Mouse (Mus musculus): ENCODE results near the gene Zc2hc1b.

Zc2hc1b gene

DNA sequence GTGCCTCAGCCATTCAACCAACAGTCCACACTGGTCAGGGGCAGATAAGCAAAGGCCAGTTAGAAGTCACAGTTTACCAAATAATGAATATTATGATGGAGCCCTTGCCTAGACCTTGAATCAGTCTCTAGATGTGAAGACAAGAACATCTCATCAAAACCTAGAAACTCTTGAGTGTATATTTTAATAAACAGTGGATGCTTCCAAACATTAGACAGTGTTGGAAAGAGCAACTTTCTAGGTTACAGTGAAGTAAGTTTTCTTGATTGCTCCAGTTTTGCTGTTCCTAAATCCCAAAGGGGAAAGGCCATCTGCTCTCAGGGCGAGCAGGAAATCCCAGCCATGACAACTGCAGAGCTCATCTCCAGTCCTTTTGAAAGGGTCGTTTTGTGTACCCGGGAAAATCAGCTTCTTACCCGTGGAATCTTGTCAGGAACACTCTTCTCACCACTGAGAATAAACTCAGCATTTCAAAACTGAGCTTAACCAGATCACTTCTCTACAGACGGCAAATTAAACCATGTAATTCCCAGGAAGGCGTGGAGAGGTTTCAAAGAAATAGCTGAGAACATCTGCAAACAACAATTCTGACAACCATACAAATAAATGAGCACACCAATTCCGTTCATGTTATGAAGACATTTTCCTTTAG is at the start of gene Zc2hc1b:
Gene Zc2hc1b, minus strand, starts transcription at position 51 of the 652 bp plus-strand sequence.
- DNase-seq = no peak

DNA sequence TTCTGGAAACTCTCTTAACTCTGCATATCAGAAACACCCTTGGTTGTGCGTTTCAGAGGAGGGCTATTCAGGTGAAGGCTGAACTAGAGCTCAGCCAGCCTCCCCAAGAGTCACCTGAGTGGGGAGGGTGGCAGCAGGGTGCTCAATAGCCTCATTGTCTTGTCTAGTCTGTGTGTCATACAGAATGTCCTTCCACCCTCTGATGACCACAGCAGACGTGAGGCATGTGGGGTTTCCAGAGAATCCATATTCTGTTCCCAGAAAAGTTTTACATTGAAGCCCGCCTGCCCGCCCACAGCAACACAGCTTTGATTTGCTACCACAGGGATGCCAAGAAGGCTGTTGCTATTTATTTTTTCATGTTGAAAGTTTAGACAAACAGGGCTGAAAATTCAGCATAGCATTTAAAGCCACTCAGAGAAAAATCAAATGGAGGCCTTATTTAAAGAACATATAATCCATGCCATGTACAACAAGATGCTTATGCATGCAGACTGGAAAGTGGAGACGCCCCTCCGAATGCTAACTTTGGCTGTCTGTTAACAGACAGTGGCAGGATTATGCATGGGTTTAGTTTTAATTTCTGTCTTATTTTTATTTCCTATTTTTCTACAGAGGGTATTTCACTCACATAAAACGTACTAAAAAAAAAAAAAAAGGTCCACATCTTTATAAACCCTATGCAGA is 47.7 kb upstream of the Zc2hc1b start:
- no peak for DNase-seq

DNA sequence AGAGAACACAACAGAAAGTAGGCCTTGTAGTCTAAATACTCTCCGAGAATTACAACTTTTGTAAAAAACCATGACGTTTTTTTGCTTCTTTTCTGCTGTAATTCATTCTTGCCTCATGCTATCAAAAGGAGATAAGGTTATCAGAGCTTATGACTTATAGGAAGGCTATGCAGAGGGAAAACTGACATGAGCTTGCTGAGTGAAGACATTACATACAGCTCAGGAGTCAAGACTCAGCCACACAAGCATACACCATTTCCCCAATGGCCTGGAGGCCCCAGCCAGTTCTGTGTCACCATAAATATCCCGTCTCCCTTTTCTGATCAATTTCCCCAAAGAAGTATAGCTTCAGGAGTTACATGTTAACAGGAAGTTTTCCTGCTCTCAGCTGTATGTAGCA is 44.3 kb upstream of the Zc2hc1b start:
- no peak for DNase-seq

DNA sequence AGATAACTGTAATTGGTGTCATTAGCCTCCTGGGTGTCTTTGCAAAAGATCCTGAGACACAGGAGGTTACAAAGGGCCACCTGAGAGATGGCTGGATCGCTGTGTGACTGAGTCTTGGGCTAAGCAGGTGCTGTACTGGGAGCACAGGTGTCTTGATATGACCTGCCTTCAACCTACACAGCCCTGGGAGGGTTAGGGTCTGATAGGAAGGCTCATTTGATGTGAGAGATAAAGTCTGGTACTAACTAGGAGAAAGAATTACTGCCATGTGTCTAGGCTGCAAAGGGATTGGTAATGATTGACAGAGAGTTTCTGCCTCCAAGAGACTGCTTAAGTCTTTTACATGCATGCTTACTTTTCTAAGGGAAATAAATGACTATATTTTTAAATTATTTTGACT is 42.2 kb upstream of the Zc2hc1b start:
- no peak for DNase-seq

DNA sequence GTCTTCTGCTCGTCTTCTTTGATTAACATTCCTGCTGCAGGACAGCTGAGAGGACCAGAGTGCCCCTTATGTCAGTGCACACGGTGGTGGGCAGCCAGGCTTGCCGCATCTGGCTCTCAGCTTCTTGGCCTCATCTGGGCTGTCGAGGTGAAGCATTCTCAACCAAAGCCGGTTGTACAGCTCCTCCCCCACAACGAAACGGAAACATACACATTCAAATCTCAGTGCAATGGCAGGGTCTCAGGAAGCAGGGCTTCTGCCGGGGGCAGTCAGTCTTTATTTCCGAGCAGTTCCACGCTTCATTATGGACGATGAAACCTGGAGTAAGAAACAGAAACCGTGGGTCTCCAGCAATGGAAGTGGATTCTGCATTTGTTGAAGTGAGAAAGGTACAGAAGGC is 36.1 kb upstream of the Zc2hc1b start:
- DNase-seq = no peak

DNA sequence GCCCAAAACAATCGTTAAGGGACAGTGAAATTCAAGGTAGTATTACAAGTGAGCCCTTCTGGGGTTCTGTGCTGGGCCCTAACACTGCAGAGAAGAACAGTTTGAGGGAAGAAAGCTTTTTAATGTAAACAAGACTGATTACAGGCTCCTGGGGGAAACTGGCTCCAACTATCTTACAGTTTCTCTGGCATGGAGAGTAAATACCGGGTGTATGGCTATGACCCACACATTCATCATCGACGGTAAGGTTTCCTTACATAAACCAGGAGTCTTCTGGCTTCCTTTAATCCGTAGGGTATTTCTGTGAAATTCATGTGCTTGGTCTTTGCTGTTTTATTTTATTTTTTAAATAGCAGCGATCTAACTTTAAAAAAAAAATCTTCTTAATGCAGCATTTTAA is 35.0 kb upstream of the Zc2hc1b start:
- DNase-seq = no peak

DNA sequence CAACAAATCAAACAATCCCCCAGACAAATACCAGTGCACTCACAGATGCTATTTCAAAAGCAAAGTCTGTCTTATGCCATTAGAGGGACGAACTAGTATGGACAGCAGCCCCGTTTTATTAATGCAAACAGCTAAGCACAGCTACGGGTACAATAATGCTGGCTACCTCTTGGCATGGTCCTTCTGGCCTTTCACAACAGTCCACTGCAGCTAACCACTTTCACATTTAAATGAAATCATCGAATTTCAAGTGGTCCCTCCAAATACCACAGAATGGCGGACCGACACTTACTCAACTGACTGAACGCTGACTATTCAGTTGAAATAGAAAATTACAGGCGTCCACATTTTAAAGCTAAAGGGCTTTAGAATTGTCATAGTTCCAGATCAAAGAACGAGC is 34.5 kb upstream of the Zc2hc1b start:
- DNase-seq = no peak

DNA sequence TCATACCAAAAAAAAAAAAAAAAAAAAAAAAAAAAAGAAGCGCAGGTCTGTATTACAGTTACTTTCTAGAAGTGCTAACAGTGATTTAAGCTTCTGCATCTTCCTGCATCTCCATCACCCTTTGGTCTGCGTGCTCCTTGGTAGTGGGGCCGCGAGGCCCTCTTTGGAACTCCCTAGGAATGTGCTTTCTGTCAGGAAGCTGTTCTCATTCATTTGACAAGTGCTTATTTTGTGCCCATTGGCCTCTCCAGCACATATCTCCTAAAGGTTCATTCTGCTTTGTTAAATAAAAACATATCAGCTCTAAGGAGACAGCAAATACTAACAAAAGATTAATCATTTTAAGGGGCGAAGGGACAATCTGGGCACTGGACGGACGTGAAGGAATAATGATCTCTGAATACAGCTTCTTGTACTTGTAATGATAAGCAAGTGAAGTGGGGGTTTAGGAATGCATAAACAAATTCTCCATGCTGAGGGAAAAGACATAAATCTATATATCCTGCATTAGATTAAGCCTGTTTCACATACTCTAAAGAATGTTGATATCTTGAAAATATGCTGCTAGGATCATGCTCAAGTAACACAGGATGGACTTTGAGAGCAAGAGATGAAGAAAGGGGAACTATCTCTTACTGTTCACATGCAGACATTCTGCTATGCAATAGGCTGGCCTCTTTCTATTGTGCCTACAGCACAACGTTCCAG is 32.3 kb upstream of the Zc2hc1b start:
- no peak for DNase-seq

DNA sequence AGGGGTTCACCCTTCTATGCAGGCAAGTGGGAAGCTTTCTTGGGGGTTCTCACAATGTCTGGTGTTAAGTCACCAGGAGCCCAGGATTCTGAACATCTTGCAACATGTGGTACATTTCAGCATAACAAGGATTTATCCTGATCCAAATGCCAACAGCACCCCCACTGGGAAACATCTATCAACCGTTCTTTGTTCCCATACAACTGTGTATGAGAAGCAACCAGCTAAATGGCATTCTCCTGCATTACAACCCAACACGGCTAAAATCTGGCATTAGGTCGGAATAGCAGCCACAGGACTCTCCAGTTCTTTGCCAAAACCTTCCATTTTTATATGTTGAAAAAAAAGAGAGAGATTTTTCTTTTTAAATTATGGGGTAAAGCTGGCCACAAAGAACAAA is 31.7 kb upstream of the Zc2hc1b start:
- no peak for DNase-seq

DNA sequence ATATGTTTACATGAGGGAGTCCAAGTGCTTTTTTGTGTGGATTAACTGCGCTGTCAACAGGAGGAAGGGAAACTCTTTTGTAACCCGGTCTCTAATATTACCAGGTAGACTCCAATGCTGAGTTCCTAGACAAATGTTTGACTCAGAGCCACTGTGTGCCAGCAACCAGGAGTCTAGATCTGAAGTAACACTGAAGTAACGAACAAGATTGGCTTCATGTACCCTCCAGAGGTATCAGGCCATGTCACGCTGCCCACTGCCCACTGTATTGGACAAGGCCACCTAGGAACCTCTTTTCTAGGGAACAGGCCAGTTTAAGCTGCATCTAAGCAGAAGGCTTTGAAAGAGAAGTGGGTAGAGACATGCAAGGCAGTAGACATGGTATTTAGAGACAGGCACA is 31.2 kb upstream of the Zc2hc1b start:
- DNase-seq = no peak

DNA sequence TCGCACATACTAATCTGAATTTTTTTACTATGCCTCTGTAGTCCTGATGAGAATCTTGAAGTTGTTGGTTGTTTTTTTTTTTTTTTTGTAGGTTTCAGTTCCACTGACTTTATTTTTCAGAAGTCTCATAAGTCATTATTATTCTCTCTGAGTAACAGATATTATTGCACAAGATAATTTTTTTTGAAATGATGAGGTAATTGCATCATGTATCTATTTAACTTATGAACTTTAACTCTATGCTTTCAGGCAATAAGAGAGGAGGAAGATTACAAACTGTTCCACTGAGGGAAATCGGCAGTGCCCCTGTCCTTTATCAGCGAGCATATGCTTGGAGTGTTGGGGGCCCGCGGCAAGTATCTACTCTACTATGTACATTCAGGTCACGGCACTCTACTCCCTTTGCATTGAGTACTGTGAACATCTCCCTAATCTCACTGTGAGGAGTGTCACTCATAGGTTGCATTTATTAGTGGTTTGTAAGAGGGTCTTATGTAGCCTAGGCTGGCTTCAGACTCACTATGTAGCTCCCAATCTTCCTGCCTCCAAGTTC is 24.0 kb upstream of the Zc2hc1b start:
- DNase-seq = no peak

DNA sequence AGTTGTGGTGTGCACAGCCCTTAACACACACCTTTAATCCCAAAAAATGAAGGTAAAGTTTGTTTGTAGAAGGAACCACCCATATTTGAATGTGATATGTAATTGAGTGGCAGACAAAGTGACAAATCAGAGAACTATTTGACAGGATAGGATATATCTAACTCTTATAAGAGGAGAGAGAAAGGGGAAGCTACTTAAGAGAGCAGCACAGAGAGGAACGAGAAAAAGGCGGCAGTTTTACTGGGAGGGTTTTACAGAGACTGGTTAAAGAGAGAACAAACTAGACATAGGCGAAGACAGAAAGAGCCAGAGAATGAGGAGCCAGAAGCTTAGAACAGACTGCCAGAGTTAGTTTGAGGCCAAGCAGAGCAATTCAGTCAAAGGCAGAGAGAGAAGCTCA is 23.0 kb upstream of the Zc2hc1b start:
- DNase-seq = no peak

DNA sequence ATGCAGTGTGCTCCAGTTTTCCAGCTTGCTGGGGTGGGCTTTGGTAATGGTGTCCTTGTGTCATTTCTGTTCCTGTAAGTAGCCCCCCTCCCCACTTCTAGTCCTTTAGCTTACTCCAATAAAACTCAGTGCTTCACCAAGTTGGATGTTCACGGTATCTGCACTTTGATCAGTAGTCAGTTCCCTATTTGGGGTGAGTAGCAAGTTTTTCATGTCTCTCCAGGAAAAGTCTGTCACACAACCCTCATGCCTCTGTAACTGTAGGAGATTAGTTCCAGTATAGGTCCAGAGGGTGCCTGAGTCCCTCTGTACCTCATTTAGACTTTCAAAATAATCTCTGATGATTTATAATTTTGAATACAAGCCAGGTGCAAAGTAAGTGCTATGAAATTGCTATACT is 21.4 kb upstream of the Zc2hc1b start:
- no peak for DNase-seq

DNA sequence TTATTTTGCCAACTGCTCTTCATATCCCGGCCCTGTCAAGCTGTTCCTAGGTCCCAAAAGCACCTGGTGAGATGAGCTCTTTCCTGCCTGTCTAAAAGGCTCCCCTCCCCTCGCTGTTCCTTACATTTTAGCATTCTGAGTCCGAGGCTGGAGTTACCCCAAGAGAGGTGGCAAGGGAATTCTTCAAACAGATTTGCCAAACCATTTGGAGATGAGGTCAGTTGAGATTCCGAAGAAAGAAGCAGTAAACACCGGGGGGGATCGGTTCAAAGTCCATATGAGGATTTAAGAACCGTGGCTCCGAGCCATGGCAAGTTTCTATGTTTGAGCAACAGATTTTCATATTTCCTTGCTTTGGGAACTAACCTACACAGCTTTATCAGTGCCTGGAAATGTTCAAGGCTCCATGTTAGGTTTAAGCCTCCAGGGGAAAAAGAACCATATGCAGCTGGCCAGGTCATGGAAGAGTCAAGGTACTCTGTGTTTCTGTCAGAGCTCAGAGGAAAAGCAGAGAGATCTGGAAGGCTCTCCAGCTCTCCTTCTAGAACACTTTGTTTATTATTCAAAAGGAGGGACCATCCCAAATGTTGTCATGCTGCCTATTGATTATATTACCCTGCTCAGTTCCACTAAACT is 19.2 kb upstream of the Zc2hc1b start:
- DNase-seq = no peak

DNA sequence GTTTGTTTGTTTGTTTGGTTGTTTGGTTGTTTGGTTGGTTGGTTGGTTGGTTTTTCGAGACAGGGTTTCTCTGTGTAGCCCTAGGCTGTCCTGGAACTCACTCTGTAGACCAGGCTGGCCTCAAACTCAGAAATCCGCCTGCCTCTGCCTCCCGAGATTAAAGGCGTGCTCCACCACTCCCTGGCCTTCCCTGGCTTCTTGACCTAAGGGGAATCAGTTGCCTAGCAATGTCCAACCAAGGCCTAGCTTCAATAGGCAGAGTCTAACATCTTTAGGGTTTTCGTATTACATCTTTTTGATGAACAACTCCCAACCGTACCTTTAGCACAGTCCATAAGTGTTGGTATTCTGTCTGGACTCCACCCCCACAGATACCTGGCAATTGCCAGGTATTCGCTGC is 15.7 kb upstream of the Zc2hc1b start:
- peak; percentile 4 for DNase-seq

DNA sequence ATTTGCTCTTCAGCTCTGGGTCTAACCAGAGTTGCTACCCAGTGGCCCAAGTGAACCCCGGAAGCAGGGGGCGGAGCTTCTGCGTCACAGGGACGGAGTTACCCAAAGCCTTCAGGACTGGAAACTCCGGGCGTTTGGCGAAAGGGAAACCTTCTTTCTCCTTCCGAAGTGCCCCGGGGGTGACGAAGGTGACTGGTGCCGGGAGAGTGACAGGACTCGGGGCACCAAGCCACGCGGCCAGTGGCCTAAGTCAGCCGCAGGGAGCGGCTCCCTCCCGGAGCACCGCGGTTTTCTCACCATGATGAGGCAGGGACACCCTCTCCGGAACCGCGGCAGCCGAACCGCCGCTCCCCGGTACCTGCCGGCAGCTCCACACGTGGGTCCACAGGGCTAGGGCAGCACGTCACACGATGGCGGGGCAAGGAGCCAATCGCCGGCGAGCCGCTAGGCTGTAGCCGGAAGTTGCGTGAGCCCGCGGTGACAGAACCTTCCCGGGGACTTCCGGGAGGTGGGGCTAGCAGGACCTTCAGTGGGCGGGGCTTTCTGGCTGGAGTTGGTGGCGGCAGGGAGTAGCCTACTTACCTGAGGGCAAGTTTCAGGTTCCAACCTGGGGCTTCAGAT is 15.0 kb upstream of the Zc2hc1b start, which contains the start of gene Ltv1:
Gene Ltv1, minus strand, starts transcription at position 438 of the 621 bp plus-strand sequence.
- peak; percentile 97 for DNase-seq

DNA sequence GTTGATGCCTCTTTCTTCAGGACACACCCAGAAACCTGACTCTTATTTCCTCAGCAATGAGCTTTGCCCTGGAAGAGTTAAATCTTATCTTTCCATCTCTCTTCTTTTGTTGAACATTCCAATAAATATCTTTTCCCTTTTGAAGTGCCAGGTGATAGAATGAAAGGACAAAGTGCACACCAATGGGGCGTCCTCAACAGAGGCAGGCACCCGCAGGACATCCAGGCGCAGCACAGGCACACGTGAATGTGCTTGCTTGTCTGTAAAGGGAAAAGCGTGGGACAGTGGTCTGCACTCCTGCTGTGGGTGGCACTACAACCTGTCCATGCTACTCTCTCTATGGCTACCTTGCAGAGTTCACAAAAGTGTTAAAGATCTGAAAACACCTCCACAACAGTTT is 12.1 kb upstream of the Zc2hc1b start:
- DNase-seq = no peak

DNA sequence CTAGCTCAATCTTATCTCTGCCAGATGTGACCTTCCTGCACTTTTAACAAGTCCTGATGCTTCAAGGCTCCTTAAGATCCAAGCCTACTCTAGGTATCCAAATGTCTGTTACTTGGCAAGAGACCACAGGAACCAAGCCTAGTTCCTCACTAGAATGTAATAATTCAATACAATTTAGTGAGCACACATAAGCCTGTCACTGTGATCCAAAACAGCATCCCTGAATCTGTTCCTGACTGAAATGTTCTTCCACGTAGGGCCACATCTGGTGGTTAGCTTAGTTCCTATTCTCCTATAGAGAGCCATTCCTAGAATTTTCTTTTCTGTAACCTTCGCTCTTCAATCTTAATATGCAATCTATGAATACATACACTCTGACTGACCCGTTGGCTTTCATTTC is 8.9 kb upstream of the Zc2hc1b start:
- DNase-seq = no peak

DNA sequence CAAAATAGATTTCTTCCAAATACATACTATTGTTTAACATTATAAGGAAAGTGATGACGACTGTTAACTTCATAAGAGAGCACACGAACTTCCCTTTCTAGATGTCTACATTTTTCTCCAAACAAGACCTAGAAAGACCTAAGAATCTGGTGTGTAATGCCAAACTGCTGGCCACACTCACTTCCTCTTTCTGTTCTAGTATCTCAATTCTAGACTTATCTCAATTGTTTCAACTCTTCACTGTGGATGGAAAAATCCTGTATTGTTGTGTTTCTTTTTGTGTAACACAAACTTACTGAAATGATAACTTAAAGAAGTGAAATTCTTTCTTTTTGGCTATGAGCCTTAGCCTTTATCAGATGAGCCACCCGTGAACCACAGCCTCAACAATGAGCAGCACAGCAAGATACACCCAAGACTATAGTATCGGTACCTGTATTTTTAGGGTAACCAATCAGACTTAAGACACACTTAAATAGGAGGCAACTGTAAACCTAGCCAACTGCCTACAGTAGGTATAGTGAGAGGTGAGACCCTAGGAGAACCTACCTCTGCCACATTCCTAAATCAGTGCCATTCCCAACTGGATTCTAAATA is 6.4 kb upstream of the Zc2hc1b start:
- DNase-seq = no peak

DNA sequence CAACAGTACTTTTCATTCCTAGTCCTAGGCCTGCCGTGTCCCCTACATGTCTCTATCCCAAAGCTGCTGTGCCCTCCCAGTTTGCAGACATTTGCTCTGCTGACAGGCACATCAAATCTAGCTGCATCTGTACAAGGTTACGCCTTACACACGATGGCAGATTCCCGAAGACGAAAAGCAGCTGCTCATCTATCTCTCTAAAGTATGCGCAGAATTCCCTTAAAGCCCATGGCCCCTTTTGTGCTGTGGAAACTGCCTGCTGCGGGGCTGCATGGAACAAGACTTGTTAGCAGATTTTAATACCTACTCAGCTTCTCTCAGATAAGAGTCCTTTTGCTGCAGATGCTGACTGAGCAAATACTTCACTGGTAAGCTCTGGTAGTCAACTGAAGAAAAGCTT is 2.4 kb upstream of the Zc2hc1b start:
- no peak for DNase-seq

DNA sequence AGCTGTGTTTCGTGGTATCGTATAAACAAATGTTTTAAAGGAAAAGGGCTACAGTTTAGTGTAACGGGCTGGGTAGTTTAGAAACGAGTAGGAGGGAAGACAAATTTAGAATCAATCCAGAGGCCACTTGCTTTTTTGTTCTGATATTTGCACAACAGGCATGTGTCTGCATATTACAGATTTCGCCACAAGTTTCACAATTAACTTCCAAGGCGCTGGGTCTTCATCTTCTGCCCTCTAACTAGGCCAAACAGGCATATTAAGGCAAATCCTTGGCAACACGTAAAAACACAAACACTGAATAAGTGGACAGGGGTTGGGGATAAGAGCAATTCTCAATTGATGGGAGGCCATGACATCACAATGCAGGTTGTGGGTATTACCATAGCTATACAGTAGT is 2.0 kb downstream of the Zc2hc1b start:
- DNase-seq = no peak

DNA sequence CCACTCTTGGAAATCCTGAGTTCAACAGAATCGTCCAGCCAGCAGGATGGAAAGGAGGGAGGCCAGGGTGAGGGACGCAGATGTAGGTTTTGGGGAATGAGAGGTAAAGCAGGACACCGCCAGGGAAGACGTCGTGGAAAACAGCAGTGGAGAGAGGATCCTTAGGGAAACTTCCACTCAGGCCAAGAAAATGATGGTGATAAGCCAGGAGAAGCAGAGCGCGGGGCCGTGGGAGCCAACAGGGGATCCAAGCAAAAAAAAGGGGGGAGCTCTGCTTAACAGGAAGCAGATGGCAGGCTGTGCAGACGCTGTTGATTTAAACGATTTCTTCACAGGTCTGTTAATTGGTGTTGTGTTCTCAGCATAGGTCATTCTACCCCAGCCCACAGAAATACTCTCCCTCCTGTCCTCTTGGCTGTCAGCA is 5.0 kb downstream of the Zc2hc1b start:
- no peak for DNase-seq

DNA sequence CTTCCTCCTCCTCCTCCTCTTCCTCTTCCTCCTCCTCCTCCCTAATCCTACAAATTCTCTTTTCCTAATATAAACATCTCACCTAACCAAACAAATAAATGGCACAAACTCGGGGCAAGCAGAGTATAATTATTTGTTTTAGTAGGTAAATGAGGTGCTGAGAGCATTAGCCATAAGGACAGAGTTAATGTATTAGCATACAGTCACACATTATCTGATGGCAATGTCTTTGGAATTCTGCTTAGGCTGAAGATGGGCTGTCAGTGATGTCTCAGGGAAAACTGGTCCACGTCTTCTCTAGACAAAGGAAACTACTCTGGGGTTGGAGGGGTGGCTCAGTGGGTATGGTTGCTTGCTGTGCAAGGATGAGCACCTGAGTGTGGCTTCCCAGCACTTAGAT is 6.4 kb downstream of the Zc2hc1b start:
- no peak for DNase-seq
